Mouse (Mus musculus): ENCODE results near the gene Tead3. TPM values are rescaled to one million over a fixed set of nuclear protein-coding genes. Genes with fewer than 3 reads are reported as not detected.

Tead3 gene
- polyA plus RNA-seq, 1 experiment from 2014 or later, result 9.7 TPM

DNA sequence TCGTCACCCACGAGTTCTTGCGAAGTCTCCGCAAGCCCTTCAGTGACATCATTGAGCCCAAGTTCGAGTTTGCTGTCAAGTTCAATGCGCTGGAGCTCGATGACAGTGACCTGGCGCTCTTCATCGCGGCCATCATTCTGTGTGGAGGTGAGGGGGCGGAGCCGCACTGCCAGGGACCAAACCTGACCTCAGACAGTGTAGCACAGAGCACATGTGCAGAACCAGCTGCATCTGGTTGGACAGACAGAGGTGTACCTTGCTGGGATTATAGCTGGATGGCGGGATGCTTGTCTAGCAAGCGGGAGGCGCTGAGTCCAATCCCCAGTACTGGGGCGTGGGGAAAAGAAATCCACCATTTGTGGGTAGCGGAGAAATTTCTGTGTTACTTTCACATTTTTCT lies 51.7 kb downstream of the Tead3 start:
- Histone ChIP-seq H3K36me3 (ENCODE audit: insufficient read depth, low read length) (no peaks in the 10 kb centered on the region), H3K27ac (ENCODE audit: low read length) (no peak overlapping the region), H3K4me1 (ENCODE audit: insufficient read depth, low read depth, low read length) (no peaks in the 10 kb centered on the region), H3K9me3 (ENCODE audit: low read length) (no peaks in the 10 kb centered on the region), H3K9ac (replicated peaks; ENCODE audit: low read depth) (no peak overlapping the region), H3K27me3 (replicated peaks; ENCODE audit: insufficient read depth, low read length) (no peaks in the 10 kb centered on the region), H3K4me2 (replicated peaks; ENCODE audit: low read depth, low read length) (no peak overlapping the region), H3K4me3 (ENCODE audit: low read depth, low read length) (no peak overlapping the region)
- DNase-seq (ENCODE audit: low spot score) (no peak), ATAC-seq (no peak)
- no peak for TF ChIP-seq CTCF (IDR thresholded peaks at IDR 0.05)
- no peak for TF ChIP-seq EP300 (IDR thresholded peaks at IDR 0.05)
- 92% methylated on average over 17 of the region's 17 CpGs for WGBS

DNA sequence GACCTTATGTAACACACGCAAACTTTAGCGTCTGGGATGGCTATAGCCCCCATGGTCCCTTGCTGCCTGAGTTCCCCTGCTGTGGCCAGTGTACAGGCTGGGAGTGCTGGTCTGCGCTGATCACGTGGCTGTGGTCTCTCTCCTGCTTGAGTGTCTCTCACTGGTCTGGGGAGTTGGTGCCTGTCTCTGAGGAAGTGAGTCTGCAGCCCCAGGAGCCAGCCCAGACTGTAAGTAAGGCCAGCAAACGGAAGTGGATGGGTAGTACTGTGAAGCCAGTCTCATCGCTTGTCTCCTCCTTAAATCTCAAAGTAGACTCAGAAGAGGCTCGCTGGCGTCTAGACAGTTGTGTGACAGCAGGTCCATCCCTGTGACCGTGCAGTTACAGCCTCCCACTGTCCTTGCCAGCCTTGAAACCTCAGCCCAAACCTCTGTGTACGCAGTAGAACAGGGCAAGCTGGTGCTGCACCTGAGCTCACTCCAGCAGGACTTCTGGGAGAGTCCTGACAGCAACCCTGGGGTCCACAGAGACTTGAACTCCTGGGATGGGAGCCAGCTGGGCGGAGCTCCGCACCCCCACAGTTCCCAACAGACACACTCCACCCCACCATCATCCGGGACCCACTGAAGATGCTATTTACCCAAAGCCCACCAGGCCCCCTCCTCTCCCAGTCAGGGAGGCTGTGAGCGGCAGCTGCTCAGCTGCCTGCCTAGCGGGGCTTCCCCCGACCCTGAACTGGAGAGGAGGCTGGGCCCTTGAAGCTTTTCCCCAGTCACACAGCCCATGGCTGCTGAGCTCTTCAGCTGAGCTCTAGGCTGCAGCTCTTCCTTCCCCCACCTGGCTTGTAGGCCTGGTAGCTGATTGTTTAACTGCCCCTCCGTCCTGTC lies 55.9 kb downstream of the Tead3 start:
- no peaks in the 10 kb centered on the region for H3K4me1 ChIP-seq (ENCODE audit: insufficient read depth, low read depth, low read length)
- DNase-seq (ENCODE audit: low spot score) (peak; percentile 36), ATAC-seq (peak; percentile 27; the same call in 1 of the 2 replicates)
- H3K36me3 ChIP-seq (ENCODE audit: insufficient read depth, low read length), result no peaks in the 10 kb centered on the region
- no peak overlapping the region for H3K4me2 ChIP-seq (replicated peaks; ENCODE audit: low read depth, low read length)
- H3K4me3 ChIP-seq (ENCODE audit: low read depth, low read length), result no peak overlapping the region
- no peak overlapping the region for H3K9ac ChIP-seq (replicated peaks; ENCODE audit: low read depth)
- no peak overlapping the region for H3K27ac ChIP-seq (ENCODE audit: low read length)
- 59% methylated on average over 17 of the region's 17 CpGs for WGBS
- TF ChIP-seq EP300 (IDR thresholded peaks at IDR 0.05) (no peak), CTCF (IDR thresholded peaks at IDR 0.05) (no peak)
- no peaks in the 10 kb centered on the region for H3K27me3 ChIP-seq (replicated peaks; ENCODE audit: insufficient read depth, low read length)
- H3K9me3 ChIP-seq (ENCODE audit: low read length), result no peaks in the 10 kb centered on the region

DNA sequence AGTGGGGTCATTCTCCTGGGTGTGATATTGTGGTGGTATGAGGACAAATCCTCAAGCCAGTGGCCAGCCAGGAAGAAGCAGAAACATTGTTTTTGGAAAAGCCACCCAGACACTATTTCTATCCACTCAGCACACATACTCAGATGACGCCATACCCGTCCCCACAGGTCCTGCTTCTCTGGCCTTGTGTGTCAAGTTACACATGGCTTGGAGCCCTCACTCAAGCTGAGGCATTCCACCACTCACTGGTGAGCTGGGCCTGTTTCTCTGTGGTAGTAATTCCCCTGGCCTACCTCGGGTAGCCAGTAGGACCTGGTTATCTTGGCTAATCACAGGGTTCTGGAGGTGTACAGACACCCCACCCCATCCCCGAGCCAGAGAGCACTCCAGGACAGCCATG lies 56.9 kb downstream of the Tead3 start:
- TF ChIP-seq EP300 (IDR thresholded peaks at IDR 0.05) (no peak), CTCF (IDR thresholded peaks at IDR 0.05) (no peak)

DNA sequence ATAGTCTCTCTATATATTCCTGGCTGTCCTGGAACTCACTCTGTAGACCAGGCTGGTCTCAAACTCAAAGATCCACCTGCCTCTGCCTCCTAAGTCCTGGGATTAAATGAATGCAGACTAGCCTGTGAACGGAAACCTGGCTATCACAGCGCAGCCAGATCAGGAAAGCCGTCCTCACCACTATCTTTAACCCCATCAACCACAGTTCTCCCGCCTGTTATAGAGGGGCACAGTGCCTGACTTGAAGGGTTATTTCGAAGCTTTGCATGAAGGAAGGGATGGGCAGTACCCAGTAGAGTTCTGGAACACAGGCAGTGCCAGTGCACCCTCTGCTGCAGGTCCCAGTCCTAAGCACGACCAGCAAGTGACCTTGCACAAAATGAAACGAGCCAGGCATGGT lies 59.3 kb downstream of the Tead3 start:
- no peak overlapping the region for H3K4me3 ChIP-seq (ENCODE audit: low read depth, low read length)
- WGBS, result 75% methylated on average over 7 of the region's 7 CpGs
- H3K27me3 ChIP-seq (replicated peaks; ENCODE audit: insufficient read depth, low read length), result no peaks in the 10 kb centered on the region
- H3K9ac ChIP-seq (replicated peaks; ENCODE audit: low read depth), result no peak overlapping the region
- no peak for DNase-seq (ENCODE audit: low spot score)
- no peaks in the 10 kb centered on the region for H3K9me3 ChIP-seq (ENCODE audit: low read length)
- no peaks in the 10 kb centered on the region for H3K4me1 ChIP-seq (ENCODE audit: insufficient read depth, low read depth, low read length)
- TF ChIP-seq EP300 (IDR thresholded peaks at IDR 0.05) (no peak), CTCF (IDR thresholded peaks at IDR 0.05) (no peak)
- ATAC-seq, result no peak
- H3K27ac ChIP-seq (ENCODE audit: low read length), result no peak overlapping the region
- no peak overlapping the region for H3K4me2 ChIP-seq (replicated peaks; ENCODE audit: low read depth, low read length)
- H3K36me3 ChIP-seq (ENCODE audit: insufficient read depth, low read length), result no peaks in the 10 kb centered on the region

More for the DNA sequence above, 56.9 kb downstream of the Tead3 start:
- DNase-seq (ENCODE audit: low spot score) (no peak), ATAC-seq (no peak)
- Histone ChIP-seq H3K9me3 (ENCODE audit: low read length) (no peaks in the 10 kb centered on the region), H3K9ac (replicated peaks; ENCODE audit: low read depth) (no peak overlapping the region), H3K4me3 (ENCODE audit: low read depth, low read length) (no peak overlapping the region), H3K36me3 (ENCODE audit: insufficient read depth, low read length) (no peaks in the 10 kb centered on the region), H3K4me2 (replicated peaks; ENCODE audit: low read depth, low read length) (no peak overlapping the region), H3K27me3 (replicated peaks; ENCODE audit: insufficient read depth, low read length) (no peaks in the 10 kb centered on the region), H3K27ac (ENCODE audit: low read length) (no peak overlapping the region), H3K4me1 (ENCODE audit: insufficient read depth, low read depth, low read length) (no peaks in the 10 kb centered on the region)
- 59% methylated on average over 4 of the region's 4 CpGs for WGBS

DNA sequence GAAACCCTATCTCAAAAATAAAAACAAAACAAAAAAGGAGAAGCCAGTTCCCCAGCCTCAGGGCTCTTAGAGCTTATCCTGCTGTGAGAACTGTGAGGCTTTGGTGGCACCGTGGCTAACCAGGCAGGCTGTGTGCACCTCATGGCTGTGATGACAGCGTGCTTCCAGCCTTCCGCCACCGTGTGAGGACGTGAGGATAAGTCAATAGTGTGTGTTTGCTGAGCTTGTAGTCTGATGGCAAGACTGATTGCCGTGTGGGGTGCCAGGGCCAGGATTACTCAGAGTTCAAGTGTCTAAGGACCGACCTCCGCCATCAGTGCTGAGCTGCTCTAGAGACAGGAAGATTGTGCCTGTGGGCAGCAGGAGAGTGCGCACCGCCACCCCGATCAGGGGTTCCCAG lies 59.9 kb downstream of the Tead3 start:
- WGBS, result 51% methylated on average over 11 of the region's 11 CpGs
- DNase-seq (ENCODE audit: low spot score), result peak; percentile 79
- Histone ChIP-seq H3K4me1 (ENCODE audit: insufficient read depth, low read depth, low read length) (no peaks in the 10 kb centered on the region), H3K4me2 (replicated peaks; ENCODE audit: low read depth, low read length) (no peak overlapping the region), H3K9ac (replicated peaks; ENCODE audit: low read depth) (no peak overlapping the region), H3K9me3 (ENCODE audit: low read length) (no peaks in the 10 kb centered on the region), H3K27ac (ENCODE audit: low read length) (no peak overlapping the region), H3K4me3 (ENCODE audit: low read depth, low read length) (no peak overlapping the region), H3K36me3 (ENCODE audit: insufficient read depth, low read length) (no peaks in the 10 kb centered on the region), H3K27me3 (replicated peaks; ENCODE audit: insufficient read depth, low read length) (no peaks in the 10 kb centered on the region)
- TF ChIP-seq CTCF (IDR thresholded peaks at IDR 0.05) (no peak), EP300 (IDR thresholded peaks at IDR 0.05) (no peak)
- ATAC-seq, result peak; percentile 73

DNA sequence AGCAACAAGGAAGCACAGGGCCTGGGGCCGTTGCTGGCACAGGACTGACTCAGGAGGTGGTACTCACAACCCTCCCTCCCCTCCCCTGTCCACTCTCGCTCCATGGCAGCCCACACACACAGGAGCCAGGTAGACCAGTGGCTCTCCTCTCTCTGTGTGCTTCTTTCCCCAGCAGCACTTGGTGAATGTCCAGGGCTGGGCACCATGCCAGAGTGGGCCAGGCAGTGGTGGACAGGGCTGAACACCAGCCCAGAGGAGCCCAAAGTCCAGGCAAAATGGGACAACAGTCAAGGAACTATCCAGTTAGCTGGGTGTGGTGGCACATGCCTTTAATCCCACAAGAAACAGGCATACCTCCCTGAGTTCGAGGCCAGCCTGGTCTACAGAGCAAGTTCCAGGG lies 60.4 kb downstream of the Tead3 start:
- ATAC-seq (peak; percentile 43), DNase-seq (ENCODE audit: low spot score) (peak; percentile 30)
- H3K9ac ChIP-seq (replicated peaks; ENCODE audit: low read depth), result no peak overlapping the region
- H3K4me2 ChIP-seq (replicated peaks; ENCODE audit: low read depth, low read length), result no peak overlapping the region
- TF ChIP-seq EP300 (IDR thresholded peaks at IDR 0.05) (no peak), CTCF (IDR thresholded peaks at IDR 0.05) (no peak)
- no peak overlapping the region for H3K27ac ChIP-seq (ENCODE audit: low read length)
- 25% methylated on average over 3 of the region's 3 CpGs for WGBS
- H3K27me3 ChIP-seq (replicated peaks; ENCODE audit: insufficient read depth, low read length), result no peaks in the 10 kb centered on the region
- H3K9me3 ChIP-seq (ENCODE audit: low read length), result no peaks in the 10 kb centered on the region
- no peaks in the 10 kb centered on the region for H3K36me3 ChIP-seq (ENCODE audit: insufficient read depth, low read length)
- H3K4me3 ChIP-seq (ENCODE audit: low read depth, low read length), result no peak overlapping the region
- H3K4me1 ChIP-seq (ENCODE audit: insufficient read depth, low read depth, low read length), result no peaks in the 10 kb centered on the region

Measured in lung, postnatal 0 days (tissue).